Mouse (Mus musculus): ENCODE measurements at regions not wholly inside any gene's neighbourhood (a gene's known extent, or its start where the extent isn't known, plus 50 kb on each side); places are given as distances from the start of the nearest gene placed in this dataset.

DNA sequence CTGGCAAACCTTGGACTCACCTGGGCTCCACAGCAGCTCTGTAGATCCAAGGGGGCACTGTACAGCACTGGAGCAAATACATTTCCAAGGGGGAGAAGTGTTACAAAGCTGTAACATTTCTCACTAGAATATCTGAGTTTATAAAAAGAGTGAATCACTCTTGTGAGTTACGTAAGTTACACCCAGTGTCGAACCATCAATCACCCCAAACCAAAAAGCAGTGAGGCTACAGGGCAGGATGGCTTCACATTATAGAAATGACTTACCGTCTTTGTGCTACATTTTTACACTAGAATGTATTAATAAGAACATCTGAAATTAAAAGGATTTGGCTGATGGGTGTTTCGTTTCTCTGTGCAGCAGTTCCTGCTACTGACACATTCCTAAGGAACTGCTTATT is 156.7 kb upstream of the Klf14 start:
- H3K27ac ChIP-seq (ENCODE audit: control insufficient read depth, insufficient read depth, low read depth, low read length), result no peak overlapping the region
- TF ChIP-seq CTCF (IDR thresholded peaks at IDR 0.05; ENCODE audit: control insufficient read depth, insufficient read depth, insufficient replicate concordance, low read depth, low read length), result no peak
- no peak for TF ChIP-seq POLR2A (IDR thresholded peaks at IDR 0.05; ENCODE audit: control insufficient read depth, low read depth, low read length)
- H3K36me3 ChIP-seq (ENCODE audit: control insufficient read depth, insufficient read depth, low read length), result no peaks in the 10 kb centered on the region; the same call in 1 of the 2 replicates
- H3K27me3 ChIP-seq (ENCODE audit: control insufficient read depth, insufficient read depth, low read length), result no peaks in the 10 kb centered on the region
- H3K4me1 ChIP-seq (ENCODE audit: control insufficient read depth, insufficient read depth, low read length), result no peaks in the 10 kb centered on the region; the same call in 1 of the 2 replicates
- no peak overlapping the region for H3K4me3 ChIP-seq (ENCODE audit: control insufficient read depth, low read depth, low read length)

GRCm38 (mm10) chr6:31116365-31116764 is 157.5 kb upstream of the Klf14 start:
- peak overlapping the region; percentile 22; the same call in 1 of the 2 replicates for H3K27ac ChIP-seq (ENCODE audit: control insufficient read depth, insufficient read depth, low read depth, low read length)

GRCm38 (mm10) chr6:31117666-31118065 is 158.8 kb upstream of the Klf14 start:
- Histone ChIP-seq H3K4me3 (ENCODE audit: control insufficient read depth, low read depth, low read length) (no peak overlapping the region), H3K4me1 (ENCODE audit: control insufficient read depth, insufficient read depth, low read length) (no peaks in the 10 kb centered on the region; the same call in 1 of the 2 replicates), H3K27ac (ENCODE audit: control insufficient read depth, insufficient read depth, low read depth, low read length) (no peak overlapping the region), H3K27me3 (ENCODE audit: control insufficient read depth, insufficient read depth, low read length) (no peaks in the 10 kb centered on the region), H3K36me3 (ENCODE audit: control insufficient read depth, insufficient read depth, low read length) (no peaks in the 10 kb centered on the region; the same call in 1 of the 2 replicates)
- no peak for TF ChIP-seq CTCF (IDR thresholded peaks at IDR 0.05; ENCODE audit: control insufficient read depth, insufficient read depth, insufficient replicate concordance, low read depth, low read length)

More at GRCm38 (mm10) chr6:31116365-31116764, 157.5 kb upstream of the Klf14 start:
- no peaks in the 10 kb centered on the region for H3K27me3 ChIP-seq (ENCODE audit: control insufficient read depth, insufficient read depth, low read length)
- H3K36me3 ChIP-seq (ENCODE audit: control insufficient read depth, insufficient read depth, low read length), result no peaks in the 10 kb centered on the region; the same call in 1 of the 2 replicates
- no peaks in the 10 kb centered on the region; the same call in 1 of the 2 replicates for H3K4me1 ChIP-seq (ENCODE audit: control insufficient read depth, insufficient read depth, low read length)
- no peak overlapping the region for H3K4me3 ChIP-seq (ENCODE audit: control insufficient read depth, low read depth, low read length)
- no peak for TF ChIP-seq CTCF (IDR thresholded peaks at IDR 0.05; ENCODE audit: control insufficient read depth, insufficient read depth, insufficient replicate concordance, low read depth, low read length)

GRCm38 (mm10) chr6:31121008-31121407 is 162.1 kb upstream of the Klf14 start:
- no peaks in the 10 kb centered on the region for H3K27me3 ChIP-seq (ENCODE audit: control insufficient read depth, insufficient read depth, low read length)
- H3K4me1 ChIP-seq (ENCODE audit: control insufficient read depth, insufficient read depth, low read length), result no peaks in the 10 kb centered on the region; the same call in 1 of the 2 replicates
- no peaks in the 10 kb centered on the region for H3K36me3 ChIP-seq (ENCODE audit: control insufficient read depth, insufficient read depth, low read length)
- no peak overlapping the region for H3K4me3 ChIP-seq (ENCODE audit: control insufficient read depth, low read depth, low read length)
- TF ChIP-seq POLR2A (IDR thresholded peaks at IDR 0.05; ENCODE audit: control insufficient read depth, low read depth, low read length), result no peak
- TF ChIP-seq CTCF (IDR thresholded peaks at IDR 0.05; ENCODE audit: control insufficient read depth, insufficient read depth, insufficient replicate concordance, low read depth, low read length), result no peak
- no peak overlapping the region for H3K27ac ChIP-seq (ENCODE audit: control insufficient read depth, insufficient read depth, low read depth, low read length)

- Histone ChIP-seq H3K36me3 (ENCODE audit: control insufficient read depth, insufficient read depth, low read length) (no peaks in the 10 kb centered on the region), H3K27me3 (ENCODE audit: control insufficient read depth, insufficient read depth, low read length) (no peaks in the 10 kb centered on the region), H3K4me1 (ENCODE audit: control insufficient read depth, insufficient read depth, low read length) (peaks cover 2% of the 10 kb centered on the region; the same call in 1 of the 2 replicates), H3K4me3 (ENCODE audit: control insufficient read depth, low read depth, low read length) (no peak overlapping the region), H3K27ac (ENCODE audit: control insufficient read depth, insufficient read depth, low read depth, low read length) (no peak overlapping the region)
- TF ChIP-seq CTCF (IDR thresholded peaks at IDR 0.05; ENCODE audit: control insufficient read depth, insufficient read depth, insufficient replicate concordance, low read depth, low read length) (no peak), POLR2A (IDR thresholded peaks at IDR 0.05; ENCODE audit: control insufficient read depth, low read depth, low read length) (no peak)
Measured at GRCm38 (mm10) chr6:31122895-31123294, 164.0 kb upstream of the Klf14 start.

GRCm38 (mm10) chr6:31123342-31123990 is 164.6 kb upstream of the Klf14 start:
- TF ChIP-seq CTCF (IDR thresholded peaks at IDR 0.05; ENCODE audit: control insufficient read depth, insufficient read depth, insufficient replicate concordance, low read depth, low read length) (no peak), POLR2A (IDR thresholded peaks at IDR 0.05; ENCODE audit: control insufficient read depth, low read depth, low read length) (no peak)
- Histone ChIP-seq H3K27me3 (ENCODE audit: control insufficient read depth, insufficient read depth, low read length) (no peaks in the 10 kb centered on the region), H3K36me3 (ENCODE audit: control insufficient read depth, insufficient read depth, low read length) (no peaks in the 10 kb centered on the region), H3K4me3 (ENCODE audit: control insufficient read depth, low read depth, low read length) (no peak overlapping the region), H3K27ac (ENCODE audit: control insufficient read depth, insufficient read depth, low read depth, low read length) (no peak overlapping the region), H3K4me1 (ENCODE audit: control insufficient read depth, insufficient read depth, low read length) (peaks cover 2% of the 10 kb centered on the region; the same call in 1 of the 2 replicates)

DNA sequence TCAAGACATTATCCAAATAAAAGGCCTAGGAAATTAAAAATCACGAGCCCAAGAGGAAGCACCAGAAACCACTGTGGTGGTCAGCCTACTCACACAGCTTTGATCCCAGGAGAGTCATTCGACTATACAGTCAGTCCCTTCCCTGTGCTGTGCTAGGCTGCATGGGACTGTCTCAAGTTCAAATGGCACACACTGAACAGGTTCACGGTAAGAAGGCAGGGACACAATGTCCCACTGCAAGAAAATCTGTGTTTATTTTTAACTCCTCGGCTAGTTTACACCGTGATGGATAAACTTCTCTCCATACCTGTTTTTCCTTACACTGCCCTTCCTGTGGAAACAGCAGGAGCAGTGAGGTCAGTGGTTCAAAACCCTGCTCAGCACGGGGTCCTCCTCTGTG is 165.2 kb upstream of the Klf14 start:
- Histone ChIP-seq H3K4me3 (ENCODE audit: control insufficient read depth, low read depth, low read length) (no peak overlapping the region), H3K27me3 (ENCODE audit: control insufficient read depth, insufficient read depth, low read length) (no peaks in the 10 kb centered on the region), H3K4me1 (ENCODE audit: control insufficient read depth, insufficient read depth, low read length) (peaks cover 2% of the 10 kb centered on the region; the same call in 1 of the 2 replicates), H3K36me3 (ENCODE audit: control insufficient read depth, insufficient read depth, low read length) (no peaks in the 10 kb centered on the region), H3K27ac (ENCODE audit: control insufficient read depth, insufficient read depth, low read depth, low read length) (no peak overlapping the region)
- no peak for TF ChIP-seq CTCF (IDR thresholded peaks at IDR 0.05; ENCODE audit: control insufficient read depth, insufficient read depth, insufficient replicate concordance, low read depth, low read length)
- TF ChIP-seq POLR2A (IDR thresholded peaks at IDR 0.05; ENCODE audit: control insufficient read depth, low read depth, low read length), result no peak
